Mouse (Mus musculus): ENCODE results near the gene Gm49673. TPM values are rescaled to one million over a fixed set of nuclear protein-coding genes. Genes with fewer than 3 reads are reported as not detected.
"Not testable (repeated sequence)": the region's sequence is repeated elsewhere in the genome, so short reads cannot be mapped to it uniquely, and the experiment has no call there.

The Gm49673 gene
- polyA plus RNA-seq, 1 experiment from 2014 or later, result not detected

DNA sequence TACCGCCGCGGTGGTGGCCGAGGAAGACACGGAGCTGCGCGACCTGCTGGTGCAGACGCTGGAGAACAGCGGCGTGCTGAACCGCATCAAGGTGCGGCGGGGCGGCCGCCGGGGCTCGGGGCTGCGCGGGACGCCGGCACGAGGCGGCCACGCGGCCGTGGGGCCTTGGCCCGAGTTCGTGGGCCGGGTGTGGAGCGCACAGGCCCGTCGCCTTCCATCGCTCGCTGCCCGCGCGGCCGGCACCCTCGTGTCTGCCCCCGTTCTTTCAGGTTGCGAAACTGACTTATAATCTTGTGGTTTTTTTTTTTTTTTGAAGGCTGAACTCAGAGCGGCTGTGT lies 18.0 kb upstream of the Gm49673 start:
- DNase-seq, result peak; percentile 42
- not testable (repeated sequence) for H3K9me3 ChIP-seq (replicated peaks); ATAC-seq (ENCODE audit: low read depth); H3K27me3 ChIP-seq; H3K4me1 ChIP-seq (replicated peaks)
- Histone ChIP-seq H3K4me2 (peak overlapping the region; percentile 57), H3K27ac (peak overlapping the region; percentile 63), H3K4me3 (replicated peaks) (peak overlapping the region; percentile 69), H3K9ac (peak overlapping the region; percentile 78), H3K36me3 (peaks cover 16% of the 10 kb centered on the region)
- under 1% methylated on average over 34 of the region's 42 CpGs for WGBS (ENCODE audit: insufficient replicate concordance)

DNA sequence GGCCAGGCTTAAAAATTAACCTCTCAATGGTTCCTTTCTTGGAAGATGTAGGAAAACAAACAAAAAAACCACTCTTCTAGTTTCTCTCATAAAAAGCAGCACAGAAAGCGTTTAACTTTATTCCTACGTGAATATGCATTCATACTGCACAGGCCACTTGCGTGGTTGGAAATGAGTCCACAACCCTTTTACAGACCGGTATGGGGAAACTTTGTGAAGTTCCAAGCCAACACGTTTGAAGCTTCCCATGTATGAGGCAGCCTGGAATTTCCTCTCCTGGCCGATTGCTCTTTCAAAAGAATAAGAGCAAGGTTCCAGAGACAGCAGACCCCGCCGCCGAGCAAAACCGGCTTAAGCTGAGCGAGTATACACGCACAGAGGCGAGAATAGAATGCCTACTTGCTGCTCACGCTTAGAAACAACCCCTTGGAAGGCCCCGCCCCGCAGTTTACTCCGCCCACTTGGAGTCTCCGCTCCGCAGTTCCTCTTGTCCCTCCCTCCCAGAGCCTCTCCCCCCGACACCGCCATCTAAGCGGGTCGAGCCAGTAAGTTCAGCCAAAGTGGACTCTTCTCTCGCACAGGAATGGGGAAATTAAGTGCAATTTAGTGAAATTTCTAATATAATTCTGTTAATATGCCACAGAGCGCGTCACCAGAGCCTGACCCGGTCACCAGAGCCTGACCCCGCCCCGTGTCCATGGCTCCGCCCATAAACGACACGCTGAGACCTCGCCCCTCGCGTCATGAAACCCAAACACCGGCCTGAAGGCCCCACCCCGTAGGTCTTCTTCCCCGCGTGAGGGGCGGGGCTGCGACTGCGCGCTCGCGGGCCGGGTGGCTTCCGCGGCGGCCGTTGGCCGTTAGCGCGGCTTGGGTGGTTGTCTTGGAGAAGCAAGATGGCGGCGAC lies 17.4 kb upstream of the Gm49673 start, which contains the start of gene Fgfr1op:
TSS of gene Fgfr1op (plus strand) at position 801 of the 907 bp plus-strand sequence.
- peak within 1 kb of the TSS; percentile 63 for H3K27ac ChIP-seq
- H3K36me3 ChIP-seq; H3K4me1 ChIP-seq (replicated peaks); H3K9me3 ChIP-seq (replicated peaks); H3K27me3 ChIP-seq: not testable (repeated sequence)
- peak within 1 kb of the TSS; percentile 69 for H3K4me3 ChIP-seq (replicated peaks)
- ATAC-seq (ENCODE audit: low read depth), result peak; percentile 97
- H3K9ac ChIP-seq, result peak within 1 kb of the TSS; percentile 78
- 2% methylated on average over 14 of the region's 55 CpGs for WGBS (ENCODE audit: insufficient replicate concordance)
- H3K4me2 ChIP-seq, result peak within 1 kb of the TSS; percentile 57
- peak; percentile 66 for DNase-seq

DNA sequence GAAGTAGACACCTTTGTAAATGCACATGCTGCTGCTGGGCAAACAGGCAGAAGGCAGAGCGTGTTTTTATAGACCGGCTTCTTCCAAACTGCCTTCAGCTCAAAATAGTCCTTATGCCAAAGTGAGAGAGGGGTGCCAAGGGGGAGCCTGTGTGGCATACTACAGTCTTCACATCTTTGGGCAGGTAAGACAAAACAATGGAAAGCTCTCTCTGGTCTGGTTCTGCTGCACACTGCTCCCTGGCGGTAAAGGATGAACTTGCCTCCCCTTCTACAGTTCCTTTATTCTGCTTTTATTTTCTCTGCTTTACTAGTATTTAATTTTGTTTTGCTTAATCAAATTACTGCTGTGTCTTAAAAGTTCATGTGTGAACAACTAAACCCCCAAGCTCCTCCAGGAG lies 13.4 kb upstream of the Gm49673 start:
- not testable (repeated sequence) for H3K4me1 ChIP-seq (replicated peaks); H3K9me3 ChIP-seq (replicated peaks); ATAC-seq (ENCODE audit: low read depth); H3K4me2 ChIP-seq; H3K9ac ChIP-seq; H3K36me3 ChIP-seq; H3K27me3 ChIP-seq; DNase-seq; H3K4me3 ChIP-seq (replicated peaks); H3K27ac ChIP-seq
- WGBS (ENCODE audit: insufficient replicate concordance), result 30% methylated on average over 3 of the region's 3 CpGs

DNA sequence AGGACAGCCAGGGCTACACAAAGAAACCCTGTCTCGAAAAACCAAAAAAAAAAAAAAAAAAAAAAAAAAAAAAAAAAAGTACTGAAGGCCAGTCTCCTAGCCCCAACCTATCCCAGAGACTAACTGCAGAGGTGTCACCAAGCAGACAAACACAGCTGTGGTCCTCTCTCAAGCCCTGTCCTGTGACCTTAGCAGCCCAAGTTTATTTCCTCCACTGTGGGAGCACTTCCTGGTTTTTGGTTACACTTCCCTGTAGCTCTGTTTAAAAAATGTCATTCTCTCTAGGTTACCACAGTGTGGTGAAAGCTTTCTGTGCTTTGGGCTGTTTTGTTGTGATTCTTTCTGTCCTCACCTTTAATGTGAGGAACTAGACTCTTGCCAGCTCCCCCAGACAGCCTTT lies 11.0 kb upstream of the Gm49673 start:
- not testable (repeated sequence) for H3K4me3 ChIP-seq (replicated peaks); DNase-seq; H3K9ac ChIP-seq; H3K36me3 ChIP-seq; H3K9me3 ChIP-seq (replicated peaks); H3K27ac ChIP-seq; ATAC-seq (ENCODE audit: low read depth); H3K4me2 ChIP-seq; H3K27me3 ChIP-seq; H3K4me1 ChIP-seq (replicated peaks)
- WGBS (ENCODE audit: insufficient replicate concordance), result no CpG with 5 or more reads among the region's 1 CpGs

DNA sequence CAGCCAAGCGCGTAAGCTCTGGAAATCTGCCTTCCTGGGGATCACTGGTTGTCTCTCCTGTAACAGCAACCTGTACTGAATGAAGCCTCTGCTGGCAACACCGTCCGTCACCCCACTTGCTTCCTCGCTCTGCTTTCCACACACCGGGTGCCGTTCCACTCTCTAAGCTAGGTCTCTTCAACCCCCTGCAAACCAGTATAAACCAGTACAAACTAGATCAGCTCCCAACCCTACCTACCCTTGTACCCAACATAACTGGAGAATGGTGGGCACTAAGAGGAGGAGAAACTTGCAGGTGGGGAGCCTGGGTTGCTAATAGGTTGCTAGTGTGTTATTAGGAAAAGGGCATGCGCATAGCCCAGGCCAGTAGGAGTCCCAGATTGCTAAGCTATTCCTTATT lies 8.4 kb upstream of the Gm49673 start:
- DNase-seq; H3K4me2 ChIP-seq; H3K27me3 ChIP-seq; H3K4me1 ChIP-seq (replicated peaks); H3K27ac ChIP-seq; H3K4me3 ChIP-seq (replicated peaks); H3K9ac ChIP-seq; H3K9me3 ChIP-seq (replicated peaks); ATAC-seq (ENCODE audit: low read depth); H3K36me3 ChIP-seq: not testable (repeated sequence)
- 100% methylated on average over 1 of the region's 8 CpGs for WGBS (ENCODE audit: insufficient replicate concordance)

DNA sequence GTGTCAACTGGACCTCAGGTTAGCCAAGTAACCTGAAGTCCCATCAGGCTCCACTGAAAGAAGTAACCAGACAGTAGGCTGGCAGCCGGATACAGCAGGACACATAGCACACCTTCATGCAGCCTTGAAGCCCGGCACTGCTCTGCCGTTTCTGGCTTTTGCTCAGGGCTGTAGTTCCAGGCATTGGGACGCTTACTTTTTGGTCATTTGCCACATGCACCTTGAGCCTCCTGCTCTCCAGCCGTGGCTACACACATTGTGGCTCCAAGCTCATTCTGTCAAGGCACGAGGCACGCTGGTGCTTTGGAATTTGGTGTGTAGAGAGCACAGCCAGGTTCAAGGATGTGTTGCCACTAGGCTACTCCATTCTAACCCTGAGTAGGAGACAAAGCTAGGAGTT lies 7.4 kb upstream of the Gm49673 start:
- WGBS (ENCODE audit: insufficient replicate concordance), result 67% methylated on average over 7 of the region's 7 CpGs
- not testable (repeated sequence) for H3K9me3 ChIP-seq (replicated peaks); H3K27me3 ChIP-seq; H3K9ac ChIP-seq; H3K4me3 ChIP-seq (replicated peaks); H3K36me3 ChIP-seq; H3K4me1 ChIP-seq (replicated peaks); DNase-seq; ATAC-seq (ENCODE audit: low read depth); H3K4me2 ChIP-seq; H3K27ac ChIP-seq

DNA sequence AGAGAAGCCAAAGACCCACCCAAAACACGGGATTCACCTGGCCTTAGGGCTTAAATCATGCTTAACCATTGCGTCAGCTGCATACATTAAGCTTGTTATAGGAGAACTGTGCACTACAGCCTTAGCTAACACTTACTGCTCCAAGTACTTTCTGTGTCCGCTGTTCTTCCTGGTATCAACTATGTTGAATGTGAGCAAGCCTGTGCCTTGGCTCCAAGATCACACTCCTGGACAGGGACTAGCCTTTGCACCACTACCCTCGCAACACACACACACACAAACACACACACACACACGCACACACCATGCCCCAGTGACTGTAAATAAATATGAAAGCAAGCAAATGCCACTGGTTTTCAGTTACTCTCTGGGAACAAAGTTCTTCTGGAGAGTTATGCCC lies 657 bp downstream of the Gm49673 start:
- H3K4me1 ChIP-seq (replicated peaks); ATAC-seq (ENCODE audit: low read depth); H3K9me3 ChIP-seq (replicated peaks); H3K27ac ChIP-seq; DNase-seq; H3K36me3 ChIP-seq; H3K27me3 ChIP-seq: not testable (repeated sequence)
- Histone ChIP-seq H3K9ac (peak overlapping the region; percentile 78), H3K4me2 (peak overlapping the region; percentile 72), H3K4me3 (replicated peaks) (peak overlapping the region; percentile 67)
- WGBS (ENCODE audit: insufficient replicate concordance), result 29% methylated on average over 5 of the region's 5 CpGs

DNA sequence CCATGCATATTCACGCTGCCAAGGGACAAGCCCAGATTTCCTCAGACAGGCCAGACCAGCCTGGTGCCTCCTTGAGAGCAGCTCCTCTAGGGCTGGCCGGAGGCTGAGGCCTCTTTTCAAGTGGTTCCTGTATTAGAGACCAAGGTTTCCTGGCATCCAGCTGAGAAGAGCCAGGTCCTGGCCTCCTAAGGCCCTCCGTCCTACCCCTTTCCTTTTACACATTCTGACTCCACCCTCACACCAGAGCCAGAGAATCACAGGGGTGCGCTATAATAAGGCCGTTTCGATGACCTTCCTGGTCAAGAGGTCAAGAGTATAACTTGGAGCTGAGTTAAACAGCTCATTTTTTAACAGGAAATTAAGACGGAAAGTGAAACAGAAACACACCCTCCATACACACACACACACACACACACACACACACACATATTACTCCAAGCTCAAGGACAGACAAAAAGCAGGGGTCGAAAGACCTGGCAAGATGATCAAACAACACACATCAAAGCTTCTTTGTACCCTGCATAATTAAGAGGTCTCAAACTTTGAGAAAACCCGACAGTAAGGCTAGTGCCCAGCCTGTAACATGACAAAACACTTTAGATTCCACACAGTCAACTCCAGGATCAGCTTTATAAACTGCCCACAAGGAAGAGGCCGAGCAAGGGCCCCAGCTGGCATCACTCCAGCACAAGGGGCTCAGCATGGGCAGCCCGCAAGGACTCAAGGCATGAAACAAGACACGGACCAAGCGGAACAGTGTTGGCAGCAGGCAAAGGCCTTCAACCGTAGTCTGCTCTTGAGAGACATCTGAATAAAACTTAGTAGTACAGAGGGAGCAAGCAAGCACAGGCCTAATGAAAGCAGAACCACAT lies 3.5 kb downstream of the Gm49673 start:
- H3K27ac ChIP-seq; ATAC-seq (ENCODE audit: low read depth); DNase-seq; H3K9ac ChIP-seq; H3K9me3 ChIP-seq (replicated peaks); H3K4me1 ChIP-seq (replicated peaks); H3K4me2 ChIP-seq; H3K27me3 ChIP-seq; H3K36me3 ChIP-seq; H3K4me3 ChIP-seq (replicated peaks): not testable (repeated sequence)
- 67% methylated on average over 13 of the region's 14 CpGs for WGBS (ENCODE audit: insufficient replicate concordance)

DNA sequence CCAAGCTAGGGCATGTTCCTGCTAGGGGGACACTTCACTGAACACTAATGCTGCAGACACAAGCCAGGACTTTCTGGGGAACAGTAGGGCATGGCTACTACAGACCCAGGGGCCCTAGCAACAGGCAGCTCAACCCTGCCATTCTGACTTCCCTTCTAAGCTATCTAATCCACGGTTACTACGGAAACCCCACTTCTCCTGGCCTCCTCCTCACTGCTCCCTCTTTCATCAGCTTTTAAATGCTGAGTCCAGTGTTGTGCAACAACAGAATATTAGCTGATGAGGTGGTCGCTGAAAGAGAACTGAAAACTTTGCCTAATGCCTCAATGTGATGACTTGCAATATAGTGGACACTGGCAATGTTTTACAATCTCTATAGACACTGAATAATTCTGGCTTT lies 7.4 kb downstream of the Gm49673 start:
- not testable (repeated sequence) for ATAC-seq (ENCODE audit: low read depth); H3K4me2 ChIP-seq; H3K27me3 ChIP-seq; H3K4me3 ChIP-seq (replicated peaks); DNase-seq; H3K36me3 ChIP-seq; H3K4me1 ChIP-seq (replicated peaks); H3K27ac ChIP-seq; H3K9me3 ChIP-seq (replicated peaks); H3K9ac ChIP-seq
- 76% methylated on average over 3 of the region's 3 CpGs for WGBS (ENCODE audit: insufficient replicate concordance)

DNA sequence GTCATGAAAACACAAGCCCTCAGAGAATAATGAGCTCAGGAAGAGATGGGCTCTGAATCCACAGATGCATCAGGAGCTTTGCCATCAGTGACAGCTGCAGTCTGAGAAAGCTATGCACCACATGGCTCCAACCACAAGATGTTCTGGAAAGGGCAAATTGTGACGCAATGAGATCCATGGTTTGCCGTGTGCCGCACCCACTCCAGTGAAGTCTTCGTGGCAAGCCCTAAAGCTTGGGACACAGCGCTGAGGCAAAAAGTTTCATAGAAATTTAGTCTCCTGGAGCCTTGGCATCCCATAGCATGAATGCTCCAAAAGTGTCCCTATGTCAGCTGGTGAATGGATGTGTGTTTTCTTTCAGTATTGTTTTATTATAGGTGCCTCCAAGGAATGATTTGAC lies 9.5 kb downstream of the Gm49673 start:
- WGBS (ENCODE audit: insufficient replicate concordance), result 83% methylated on average over 5 of the region's 5 CpGs
- H3K9ac ChIP-seq; H3K9me3 ChIP-seq (replicated peaks); H3K4me1 ChIP-seq (replicated peaks); ATAC-seq (ENCODE audit: low read depth); H3K36me3 ChIP-seq; DNase-seq; H3K4me3 ChIP-seq (replicated peaks); H3K27ac ChIP-seq; H3K4me2 ChIP-seq; H3K27me3 ChIP-seq: not testable (repeated sequence)

DNA sequence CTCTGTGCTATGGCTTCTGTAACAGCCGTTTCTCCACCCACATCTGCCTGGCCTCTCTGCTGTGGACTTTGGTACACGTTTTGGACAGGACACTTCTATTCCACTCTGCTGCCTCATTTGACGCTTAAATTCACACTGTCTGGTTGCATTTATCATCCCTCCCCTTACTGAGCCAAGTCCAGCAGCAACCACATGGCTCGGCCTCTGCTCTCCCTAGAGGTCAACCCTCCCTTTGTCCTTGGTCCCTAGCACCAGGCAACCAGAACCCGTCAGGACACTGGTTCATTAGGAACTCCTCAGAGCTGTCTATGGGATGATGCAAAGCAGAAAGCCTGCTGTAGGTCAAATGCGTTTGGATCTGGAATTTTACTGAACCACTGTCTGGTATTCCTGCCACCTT lies 16.7 kb downstream of the Gm49673 start:
- H3K9me3 ChIP-seq (replicated peaks); H3K4me2 ChIP-seq; H3K4me3 ChIP-seq (replicated peaks); H3K9ac ChIP-seq; ATAC-seq (ENCODE audit: low read depth); H3K36me3 ChIP-seq; DNase-seq; H3K27me3 ChIP-seq; H3K4me1 ChIP-seq (replicated peaks); H3K27ac ChIP-seq: not testable (repeated sequence)
- WGBS (ENCODE audit: insufficient replicate concordance), result no CpG with 5 or more reads among the region's 6 CpGs

All from liver, embryonic 13.5 days (tissue).